In the genomic region with DNA sequence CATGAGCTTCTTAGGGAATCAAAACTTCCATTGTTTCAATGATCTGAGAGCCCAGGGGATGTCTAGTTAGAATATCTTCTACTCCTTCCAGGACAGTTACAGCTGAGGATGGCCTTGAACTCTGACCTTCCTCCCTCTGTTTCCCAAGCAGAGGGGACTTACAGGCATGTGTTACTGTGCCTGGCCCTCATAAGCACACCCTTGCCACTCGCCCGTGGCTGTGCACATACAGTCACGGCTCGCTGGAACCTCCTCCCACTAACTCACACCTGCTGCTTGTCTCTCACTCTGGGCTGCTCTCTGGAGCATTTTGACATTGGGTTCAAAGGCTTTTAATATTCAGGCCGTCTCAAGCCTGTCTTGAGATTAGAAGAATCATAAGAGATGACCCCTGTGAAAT, we compare ENCODE assay signal across 26 mouse cellular contexts. TPM values are rescaled to one million over a fixed set of nuclear protein-coding genes. Genes with fewer than 3 reads are reported as not detected.
DNase-seq lines count a peak whose midpoint lies in the region; ATAC-seq and TF ChIP-seq lines count a peak whose summit lies in the region.
"Had no signal": no experiment of that assay in that cellular context is flagged by ENCODE, and none has a peak within 500 bp of the region (broad histone marks: within the 10 kb centered on the region; RNA-seq: fewer than 3 reads in every experiment).

No protein-coding gene starts in this region.

- no peaks in the 10 kb centered on the region for H3K9me3 ChIP-seq in hindbrain, embryonic 16.5 days (ENCODE audit: control insufficient read depth, low read length)
- H3K9me3 ChIP-seq in hindbrain, embryonic 12.5 days (replicated peaks): no peaks in the 10 kb centered on the region
- H3K9me3 ChIP-seq in kidney, embryonic 16.5 days (ENCODE audit: low read length): no peaks in the 10 kb centered on the region
- no peaks in the 10 kb centered on the region for H3K9me3 ChIP-seq in neural tube, embryonic 14.5 days (ENCODE audit: control insufficient read depth, low read length)
- H3K9me3 ChIP-seq in stomach, postnatal 0 days (ENCODE audit: control insufficient read depth, low read length): no peaks in the 10 kb centered on the region
- H3K9me3 ChIP-seq: embryonic facial prominence, embryonic 12.5 days; embryonic facial prominence, embryonic 15.5 days; heart, embryonic 10.5 days; heart, embryonic 13.5 days; hindbrain, embryonic 15.5 days had no signal

- WGBS in hindbrain, embryonic 16.5 days: 74% methylated on average over 5 of the region's 5 CpGs
- 72% methylated on average over 5 of the region's 5 CpGs for WGBS in hindbrain, embryonic 12.5 days
- WGBS in kidney, embryonic 16.5 days: 35% methylated on average over 5 of the region's 5 CpGs
- WGBS in neural tube, embryonic 14.5 days: 82% methylated on average over 5 of the region's 5 CpGs
- 80% methylated on average over 5 of the region's 5 CpGs for WGBS in stomach, postnatal 0 days

- no peak overlapping the region for H3K4me2 ChIP-seq in hindbrain, embryonic 16.5 days (ENCODE audit: low read length)
- H3K4me2 ChIP-seq in hindbrain, embryonic 12.5 days (replicated peaks): no peak overlapping the region
- H3K4me2 ChIP-seq in kidney, embryonic 16.5 days (replicated peaks; ENCODE audit: low read depth, low read length): no peak overlapping the region
- H3K4me2 ChIP-seq in neural tube, embryonic 14.5 days (ENCODE audit: low read depth, low read length): no peak overlapping the region
- no peak overlapping the region for H3K4me2 ChIP-seq in stomach, postnatal 0 days (replicated peaks; ENCODE audit: low read depth)
- H3K4me2 ChIP-seq: embryonic facial prominence, embryonic 12.5 days; embryonic facial prominence, embryonic 15.5 days; heart, embryonic 13.5 days; hindbrain, embryonic 15.5 days had no signal

- no peaks in the 10 kb centered on the region for H3K36me3 ChIP-seq in hindbrain, embryonic 16.5 days (ENCODE audit: control insufficient read depth, insufficient read depth, low read length)
- no peaks in the 10 kb centered on the region for H3K36me3 ChIP-seq in hindbrain, embryonic 12.5 days
- no peaks in the 10 kb centered on the region for H3K36me3 ChIP-seq in kidney, embryonic 16.5 days (ENCODE audit: insufficient read depth, low read length)
- no peaks in the 10 kb centered on the region for H3K36me3 ChIP-seq in neural tube, embryonic 14.5 days (ENCODE audit: control insufficient read depth, insufficient read depth, low read length)
- H3K36me3 ChIP-seq in stomach, postnatal 0 days (ENCODE audit: control insufficient read depth, insufficient read depth, low read length): no peaks in the 10 kb centered on the region
- H3K36me3 ChIP-seq: embryonic facial prominence, embryonic 12.5 days; embryonic facial prominence, embryonic 15.5 days; heart, embryonic 10.5 days; heart, embryonic 13.5 days; hindbrain, embryonic 15.5 days had no signal

- TF ChIP-seq EP300 in stomach, postnatal 0 days (optimal IDR thresholded peaks at IDR 0.05): no peak

- no peak overlapping the region for H3K27ac ChIP-seq in hindbrain, embryonic 16.5 days (ENCODE audit: low read depth, low read length)
- no peak overlapping the region for H3K27ac ChIP-seq in hindbrain, embryonic 12.5 days
- H3K27ac ChIP-seq in kidney, embryonic 16.5 days (ENCODE audit: low read length): no peak overlapping the region
- H3K27ac ChIP-seq in neural tube, embryonic 14.5 days (ENCODE audit: low read depth, low read length): no peak overlapping the region
- H3K27ac ChIP-seq in stomach, postnatal 0 days (replicated peaks): no peak overlapping the region
- H3K27ac ChIP-seq: embryonic facial prominence, embryonic 12.5 days; embryonic facial prominence, embryonic 15.5 days; gastrocnemius, adult 2 months; heart, embryonic 10.5 days; heart, embryonic 13.5 days; hindbrain, embryonic 15.5 days had no signal

- no peak for TF ChIP-seq CTCF in stomach, postnatal 0 days (IDR thresholded peaks at IDR 0.05; ENCODE audit: low read depth)

- H3K27me3 ChIP-seq in hindbrain, embryonic 16.5 days (replicated peaks; ENCODE audit: control insufficient read depth, insufficient read depth, low read length): no peaks in the 10 kb centered on the region
- no peaks in the 10 kb centered on the region for H3K27me3 ChIP-seq in hindbrain, embryonic 12.5 days
- no peaks in the 10 kb centered on the region for H3K27me3 ChIP-seq in kidney, embryonic 16.5 days (ENCODE audit: insufficient read depth, low read length)
- H3K27me3 ChIP-seq in neural tube, embryonic 14.5 days (ENCODE audit: control insufficient read depth, insufficient read depth, low read length): no peaks in the 10 kb centered on the region
- no peaks in the 10 kb centered on the region for H3K27me3 ChIP-seq in stomach, postnatal 0 days (ENCODE audit: control insufficient read depth, insufficient read depth, low read length)
- H3K27me3 ChIP-seq: embryonic facial prominence, embryonic 12.5 days; embryonic facial prominence, embryonic 15.5 days; heart, embryonic 13.5 days; hindbrain, embryonic 15.5 days had no signal

- 0 out of 2 replicates have a peak, but pooled peaks have one; percentile 21 for ATAC-seq in hindbrain, embryonic 16.5 days
- ATAC-seq in hindbrain, embryonic 12.5 days (ENCODE audit: low FRiP score): no peak
- ATAC-seq in kidney, embryonic 16.5 days (ENCODE audit: low FRiP score, low TSS enrichment): peak; percentile 36; the same call in 1 of the 2 replicates
- ATAC-seq in neural tube, embryonic 14.5 days (ENCODE audit: low read depth): peak; percentile 34; the same call in 1 of the 2 replicates
- no peak for ATAC-seq in stomach, postnatal 0 days (ENCODE audit: low FRiP score, low TSS enrichment)
- ATAC-seq: CD4-positive, CD25-positive, alpha-beta regulatory T cell, adult 4 months; forebrain, embryonic 14.5 days; forebrain, postnatal 0 days had no signal

- H3K9ac ChIP-seq in hindbrain, embryonic 16.5 days (ENCODE audit: low read depth, low read length): no peak overlapping the region
- H3K9ac ChIP-seq in hindbrain, embryonic 12.5 days: no peak overlapping the region
- no peak overlapping the region for H3K9ac ChIP-seq in kidney, embryonic 16.5 days (replicated peaks; ENCODE audit: low read length)
- no peak overlapping the region for H3K9ac ChIP-seq in neural tube, embryonic 14.5 days (replicated peaks; ENCODE audit: low read depth, low read length)
- H3K9ac ChIP-seq in stomach, postnatal 0 days (ENCODE audit: low read length): no peak overlapping the region
- H3K9ac ChIP-seq: embryonic facial prominence, embryonic 12.5 days; embryonic facial prominence, embryonic 15.5 days; forebrain, postnatal 0 days; heart, embryonic 13.5 days; hindbrain, embryonic 15.5 days had no signal

- H3K4me1 ChIP-seq in hindbrain, embryonic 16.5 days (ENCODE audit: control insufficient read depth, insufficient read depth, low read depth, low read length): no peaks in the 10 kb centered on the region
- H3K4me1 ChIP-seq in hindbrain, embryonic 12.5 days: no peaks in the 10 kb centered on the region
- H3K4me1 ChIP-seq in kidney, embryonic 16.5 days (ENCODE audit: insufficient read depth, low read length): peaks cover 18% of the 10 kb centered on the region
- H3K4me1 ChIP-seq in neural tube, embryonic 14.5 days (ENCODE audit: control insufficient read depth, insufficient read depth, low read length): no peaks in the 10 kb centered on the region
- no peaks in the 10 kb centered on the region for H3K4me1 ChIP-seq in stomach, postnatal 0 days (replicated peaks; ENCODE audit: control insufficient read depth, insufficient read depth)
- H3K4me1 ChIP-seq: embryonic facial prominence, embryonic 12.5 days; embryonic facial prominence, embryonic 15.5 days had no signal

- DNase-seq in kidney, adult 9 months: no peak
- DNase-seq in neural tube, embryonic 10.5 days (ENCODE audit: extremely low spot score, low spot score): no peak
- DNase-seq in stomach, postnatal 0 days (ENCODE audit: low spot score): no peak
- DNase-seq: adrenal gland, adult 2 months; adrenal gland, postnatal 14 days; cerebellum, adult 11 months; cerebellum, adult 2 months; cerebellum, adult 9-11 months; cerebellum, postnatal 25 days; forebrain, postnatal 0 days; gastrocnemius, adult 2 months; gastrocnemius, postnatal 14 days; heart, adult 18-20 months; heart, postnatal 14 days; heart, postnatal 4 days had no signal

- no peak overlapping the region for H3K4me3 ChIP-seq in hindbrain, embryonic 16.5 days (ENCODE audit: low read length)
- no peak overlapping the region for H3K4me3 ChIP-seq in hindbrain, embryonic 12.5 days
- no peak overlapping the region for H3K4me3 ChIP-seq in kidney, embryonic 16.5 days (ENCODE audit: low read length)
- no peak overlapping the region for H3K4me3 ChIP-seq in neural tube, embryonic 14.5 days (ENCODE audit: low read depth, low read length)
- H3K4me3 ChIP-seq in stomach, postnatal 0 days (ENCODE audit: low read depth, low read length): no peak overlapping the region
- H3K4me3 ChIP-seq: embryonic facial prominence, embryonic 12.5 days; embryonic facial prominence, embryonic 15.5 days; gastrocnemius, adult 2 months; heart, embryonic 10.5 days; heart, embryonic 13.5 days; hindbrain, embryonic 15.5 days had no signal

RNA-seq across cellular contexts. Expression of a gene that starts 51.8 kb away (rescaled TPM):
- polyA plus RNA-seq in hindbrain, embryonic 16.5 days (2015; fragmentation: Nextera tagmentation; extraction: Ambion mirVana): 12.7 and 13.3 TPM in 2 replicates
- 6.0 and 7.1 TPM in 2 replicates for polyA plus RNA-seq in hindbrain, embryonic 12.5 days (2016; fragmentation: Nextera tagmentation; extraction: Ambion mirVana)
- polyA plus RNA-seq in kidney, embryonic 16.5 days (2015; fragmentation: Nextera tagmentation; extraction: Ambion mirVana): 0.91 and 1.1 TPM in 2 replicates
- 12.6 and 15.8 TPM in 2 replicates for polyA plus RNA-seq in neural tube, embryonic 14.5 days (2014; fragmentation: Nextera tagmentation; extraction: Ambion mirVana)
- polyA plus RNA-seq in stomach, postnatal 0 days (2015; fragmentation: Nextera tagmentation; extraction: Ambion mirVana): 0.47 and 0.55 TPM in 2 replicates
- polyA plus RNA-seq: CD4-positive, CD25-positive, alpha-beta regulatory T cell, adult 4 months had no signal

Comparison
In these comparisons a context has a peak if more than half of its experiments do, and no peak if none do; other contexts are left out.
1. ATAC-seq: peak in hindbrain, embryonic 16.5 days (single experiment), kidney, embryonic 16.5 days (single experiment) and neural tube, embryonic 14.5 days (single experiment); none in hindbrain, embryonic 12.5 days (single experiment) and stomach, postnatal 0 days (single experiment).